Mouse (Mus musculus): Measurements from ENCODE around the gene Ikzf1. TPM values are rescaled to one million over a fixed set of nuclear protein-coding genes. Genes with fewer than 3 reads are reported as not detected.

Ikzf1 gene
- polyA plus RNA-seq, 1 experiment from 2014 or later, result 2.2 TPM

- no peak for DNase-seq (ENCODE audit: low spot score)
- no peaks in the 10 kb centered on the region for H3K4me1 ChIP-seq
- no peaks in the 10 kb centered on the region for H3K9me3 ChIP-seq (replicated peaks)
- H3K36me3 ChIP-seq, result no peaks in the 10 kb centered on the region
- no peaks in the 10 kb centered on the region for H3K27me3 ChIP-seq (ENCODE audit: low read depth, poor library complexity, severe bottlenecking)
- H3K27ac ChIP-seq, result no peak overlapping the region
- H3K4me3 ChIP-seq, result no peak overlapping the region
- WGBS, result 80% methylated on average over 8 of the region's 8 CpGs
Measured at GRCm38 (mm10) chr11:11732972-11733770, 48.4 kb downstream of the Ikzf1 start.

- no peak overlapping the region for H3K27ac ChIP-seq
Measured at GRCm38 (mm10) chr11:11735155-11735554, 50.4 kb downstream of the Ikzf1 start.

GRCm38 (mm10) chr11:11736948-11737347, 52.1 kb downstream of the Ikzf1 start:
- 90% methylated on average over 4 of the region's 4 CpGs for WGBS
- H3K27me3 ChIP-seq (ENCODE audit: low read depth, poor library complexity, severe bottlenecking), result no peaks in the 10 kb centered on the region
- no peak overlapping the region for H3K4me3 ChIP-seq
- no peak overlapping the region for H3K27ac ChIP-seq
- no peaks in the 10 kb centered on the region for H3K4me1 ChIP-seq
- no peaks in the 10 kb centered on the region for H3K36me3 ChIP-seq
- no peaks in the 10 kb centered on the region for H3K9me3 ChIP-seq (replicated peaks)
- DNase-seq (ENCODE audit: low spot score), result no peak

More at GRCm38 (mm10) chr11:11735155-11735554, 50.4 kb downstream of the Ikzf1 start:
- Histone ChIP-seq H3K4me3 (no peak overlapping the region), H3K9me3 (replicated peaks) (no peaks in the 10 kb centered on the region), H3K4me1 (no peaks in the 10 kb centered on the region), H3K36me3 (no peaks in the 10 kb centered on the region), H3K27me3 (ENCODE audit: low read depth, poor library complexity, severe bottlenecking) (no peaks in the 10 kb centered on the region)
- DNase-seq (ENCODE audit: low spot score), result no peak
- WGBS, result 88% methylated on average over 6 of the region's 6 CpGs

- no peak overlapping the region for H3K4me3 ChIP-seq
- H3K36me3 ChIP-seq, result no peaks in the 10 kb centered on the region
- H3K27ac ChIP-seq, result no peak overlapping the region
- no peaks in the 10 kb centered on the region for H3K9me3 ChIP-seq (replicated peaks)
- DNase-seq (ENCODE audit: low spot score), result no peak
- H3K4me1 ChIP-seq, result no peaks in the 10 kb centered on the region
- no peaks in the 10 kb centered on the region for H3K27me3 ChIP-seq (ENCODE audit: low read depth, poor library complexity, severe bottlenecking)
- 69% methylated on average over 2 of the region's 2 CpGs for WGBS
Measured at GRCm38 (mm10) chr11:11737562-11737961, 52.8 kb downstream of the Ikzf1 start.

GRCm38 (mm10) chr11:11739054-11739453, 54.3 kb downstream of the Ikzf1 start:
- Histone ChIP-seq H3K4me1 (no peaks in the 10 kb centered on the region), H3K4me3 (no peak overlapping the region), H3K36me3 (no peaks in the 10 kb centered on the region), H3K9me3 (replicated peaks) (no peaks in the 10 kb centered on the region), H3K27ac (no peak overlapping the region), H3K27me3 (ENCODE audit: low read depth, poor library complexity, severe bottlenecking) (no peaks in the 10 kb centered on the region)
- DNase-seq (ENCODE audit: low spot score), result no peak
- 84% methylated on average over 3 of the region's 3 CpGs for WGBS

- WGBS, result 84% methylated on average over 5 of the region's 5 CpGs
- Histone ChIP-seq H3K9me3 (replicated peaks) (no peaks in the 10 kb centered on the region), H3K4me1 (no peaks in the 10 kb centered on the region), H3K4me3 (no peak overlapping the region), H3K27me3 (ENCODE audit: low read depth, poor library complexity, severe bottlenecking) (no peaks in the 10 kb centered on the region), H3K27ac (no peak overlapping the region), H3K36me3 (no peaks in the 10 kb centered on the region)
- no peak for DNase-seq (ENCODE audit: low spot score)
Measured at GRCm38 (mm10) chr11:11740603-11741002, 55.8 kb downstream of the Ikzf1 start.

GRCm38 (mm10) chr11:11741574-11741973, 56.8 kb downstream of the Ikzf1 start:
- Histone ChIP-seq H3K27me3 (ENCODE audit: low read depth, poor library complexity, severe bottlenecking) (no peaks in the 10 kb centered on the region), H3K27ac (no peak overlapping the region), H3K4me3 (no peak overlapping the region), H3K4me1 (no peaks in the 10 kb centered on the region), H3K9me3 (replicated peaks) (no peaks in the 10 kb centered on the region), H3K36me3 (no peaks in the 10 kb centered on the region)
- DNase-seq (ENCODE audit: low spot score), result no peak
- WGBS, result 85% methylated on average over 5 of the region's 5 CpGs

GRCm38 (mm10) chr11:11742626-11743025, 57.8 kb downstream of the Ikzf1 start:
- H3K27ac ChIP-seq, result no peak overlapping the region
- peak; percentile 56 for DNase-seq (ENCODE audit: low spot score)
- no peaks in the 10 kb centered on the region for H3K4me1 ChIP-seq
- no peaks in the 10 kb centered on the region for H3K9me3 ChIP-seq (replicated peaks)
- H3K27me3 ChIP-seq (ENCODE audit: low read depth, poor library complexity, severe bottlenecking), result no peaks in the 10 kb centered on the region
- H3K36me3 ChIP-seq, result no peaks in the 10 kb centered on the region
- no peak overlapping the region for H3K4me3 ChIP-seq
- WGBS, result 22% methylated on average over 2 of the region's 2 CpGs

GRCm38 (mm10) chr11:11744222-11744621, 59.4 kb downstream of the Ikzf1 start:
- H3K4me3 ChIP-seq, result no peak overlapping the region
- H3K4me1 ChIP-seq, result no peaks in the 10 kb centered on the region
- H3K27me3 ChIP-seq (ENCODE audit: low read depth, poor library complexity, severe bottlenecking), result no peaks in the 10 kb centered on the region
- H3K9me3 ChIP-seq (replicated peaks), result no peaks in the 10 kb centered on the region
- no peaks in the 10 kb centered on the region for H3K36me3 ChIP-seq
- no peak overlapping the region for H3K27ac ChIP-seq
- WGBS, result 64% methylated on average over 1 of the region's 1 CpGs
- no peak for DNase-seq (ENCODE audit: low spot score)

GRCm38 (mm10) chr11:11751091-11751490, 66.3 kb downstream of the Ikzf1 start:
- H3K4me3 ChIP-seq, result no peak overlapping the region
- H3K9me3 ChIP-seq (replicated peaks), result no peaks in the 10 kb centered on the region
- no peak for DNase-seq (ENCODE audit: low spot score)
- 86% methylated on average over 5 of the region's 5 CpGs for WGBS
- no peaks in the 10 kb centered on the region for H3K36me3 ChIP-seq
- H3K27me3 ChIP-seq (ENCODE audit: low read depth, poor library complexity, severe bottlenecking), result no peaks in the 10 kb centered on the region
- no peak overlapping the region for H3K27ac ChIP-seq
- no peaks in the 10 kb centered on the region for H3K4me1 ChIP-seq

- H3K27ac ChIP-seq, result no peak overlapping the region
- no peaks in the 10 kb centered on the region for H3K36me3 ChIP-seq
- no peaks in the 10 kb centered on the region for H3K9me3 ChIP-seq (replicated peaks)
- no peaks in the 10 kb centered on the region for H3K4me1 ChIP-seq
- H3K4me3 ChIP-seq, result no peak overlapping the region
- H3K27me3 ChIP-seq (ENCODE audit: low read depth, poor library complexity, severe bottlenecking), result no peaks in the 10 kb centered on the region
- WGBS, result 84% methylated on average over 5 of the region's 5 CpGs
- no peak for DNase-seq (ENCODE audit: low spot score)
Measured at GRCm38 (mm10) chr11:11752859-11753258, 68.1 kb downstream of the Ikzf1 start.

- no peak overlapping the region for H3K4me3 ChIP-seq
- WGBS, result 78% methylated on average over 6 of the region's 6 CpGs
- no peaks in the 10 kb centered on the region for H3K27me3 ChIP-seq (ENCODE audit: low read depth, poor library complexity, severe bottlenecking)
- no peaks in the 10 kb centered on the region for H3K36me3 ChIP-seq
- no peak overlapping the region for H3K27ac ChIP-seq
- no peaks in the 10 kb centered on the region for H3K9me3 ChIP-seq (replicated peaks)
- no peak for DNase-seq (ENCODE audit: low spot score)
- H3K4me1 ChIP-seq, result no peaks in the 10 kb centered on the region
Measured at GRCm38 (mm10) chr11:11758121-11758520, 73.3 kb downstream of the Ikzf1 start.

GRCm38 (mm10) chr11:11758883-11759282, 74.1 kb downstream of the Ikzf1 start:
- no peak for DNase-seq (ENCODE audit: low spot score)
- Histone ChIP-seq H3K4me3 (no peak overlapping the region), H3K4me1 (no peaks in the 10 kb centered on the region), H3K9me3 (replicated peaks) (no peaks in the 10 kb centered on the region), H3K27ac (no peak overlapping the region), H3K36me3 (no peaks in the 10 kb centered on the region), H3K27me3 (ENCODE audit: low read depth, poor library complexity, severe bottlenecking) (no peaks in the 10 kb centered on the region)
- 89% methylated on average over 1 of the region's 1 CpGs for WGBS

- no peaks in the 10 kb centered on the region for H3K9me3 ChIP-seq (replicated peaks)
- no peak for DNase-seq (ENCODE audit: low spot score)
- H3K27ac ChIP-seq, result no peak overlapping the region
- H3K27me3 ChIP-seq (ENCODE audit: low read depth, poor library complexity, severe bottlenecking), result no peaks in the 10 kb centered on the region
- H3K4me1 ChIP-seq, result no peaks in the 10 kb centered on the region
- H3K36me3 ChIP-seq, result no peaks in the 10 kb centered on the region
- no peak overlapping the region for H3K4me3 ChIP-seq
- WGBS, result 74% methylated on average over 4 of the region's 4 CpGs
Measured at GRCm38 (mm10) chr11:11763211-11763666, 78.4 kb downstream of the Ikzf1 start.

All from limb, embryonic 10.5 days (tissue).